Mouse (Mus musculus) liver, embryonic 14.5 days (tissue): ENCODE measurements around the gene Irf2. TPM values are rescaled to one million over a fixed set of nuclear protein-coding genes. Genes with fewer than 3 reads are reported as not detected.

Source experiments
- ATAC-seq: fragments of 200-750 bp; cut with Nextera tagmentation; 2 replicates; pipeline ENCODE4 v1.8.0; 2017; ENCODE audit warnings: moderate number of reproducible peaks, mild to moderate bottlenecking, moderate library complexity; ENCODE audit not compliant: insufficient read depth
- DNase-seq, 3 experiments: peaks; one replicate each; pipeline ENCODE4 v3.0.0-alpha.2; 2012 to 2013; ENCODE audit warnings: low read depth in 3 of 3, low spot score in 3 of 3
- H3K27ac ChIP-seq: fragments of 300-500 bp; sonication (generic); 2 replicates; pipeline ENCODE4 v1.5.1; 2014; ENCODE audit warnings: moderate library complexity, mild to moderate bottlenecking, control low read depth, inconsistent platforms
- H3K27me3 ChIP-seq: fragments of 300-500 bp; sonication (generic); 2 replicates; pipeline ENCODE4 v1.6.1; 2014; ENCODE audit warnings: mild to moderate bottlenecking, low read length, moderate library complexity; ENCODE audit not compliant: control insufficient read depth, insufficient read depth
- H3K36me3 ChIP-seq: fragments of 300-500 bp; sonication (generic); replicated peaks from 2 replicates; pipeline ENCODE4 v1.6.1; 2014; ENCODE audit warnings: low read depth; ENCODE audit not compliant: control insufficient read depth, insufficient read depth
- H3K4me1 ChIP-seq, 2 experiments: fragments of 200-500 bp in 1 of 2; fragments of 300-500 bp in 1 of 2; sonication (generic) in 1 of 2; replicated peaks; 2 replicates each; pipeline ENCODE4 v1.6.1; 2012 to 2014; ENCODE audit warnings: antibody characterized with exemption in 1 of 2, inconsistent platforms in 1 of 2, low read length in 1 of 2; ENCODE audit not compliant: control insufficient read depth in 2 of 2, insufficient read depth in 2 of 2
- H3K4me2 ChIP-seq: fragments of 300-500 bp; sonication (generic); 2 replicates; pipeline ENCODE4 v1.6.1; 2014; ENCODE audit warnings: low read depth, mild to moderate bottlenecking, control low read depth, moderate library complexity
- H3K4me3 ChIP-seq, 2 experiments: fragments of 200-500 bp in 1 of 2; fragments of 300-500 bp in 1 of 2; sonication (generic) in 1 of 2; 2 replicates each; pipeline ENCODE4 v1.5.1; 2012 to 2014; ENCODE audit warnings: low read depth in 2 of 2, low read length in 2 of 2, mild to moderate bottlenecking in 2 of 2, control low read depth in 1 of 2, inconsistent platforms in 1 of 2, moderate library complexity in 1 of 2; ENCODE audit not compliant: insufficient read depth in 1 of 2
- H3K9ac ChIP-seq: fragments of 300-500 bp; sonication (generic); replicated peaks from 2 replicates; pipeline ENCODE4 v1.6.1; 2014; ENCODE audit warnings: mild to moderate bottlenecking, control low read depth, moderate library complexity
- H3K9me3 ChIP-seq: fragments of 300-500 bp; sonication (generic); 2 replicates; pipeline ENCODE4 v1.6.1; 2016; ENCODE audit warnings: low read length, mixed read lengths; ENCODE audit not compliant: control insufficient read depth
- CTCF ChIP-seq: IDR thresholded peaks from 2 replicates; pipeline ENCODE4 v1.5.1; 2016; ENCODE audit warnings: antibody characterized with exemption, low read depth, control low read depth
- EP300 ChIP-seq: IDR thresholded peaks from 2 replicates; pipeline ENCODE4 v1.6.1; 2016; ENCODE audit warnings: antibody characterized with exemption, low read depth
- WGBS: fragments of 180-500 bp; shearing (Covaris S2); extraction: QIAGEN DNeasy Blood & Tissue Kit; methylation state at CpG from one replicate; pipeline ENCODE4 v1.1.7; 2014; ENCODE audit not compliant: insufficient replicate concordance; 5-methylcytosine and 5-hydroxymethylcytosine counted together
- polyA plus RNA-seq, 2 experiments: library from polyadenylated mRNA; depleted of rRNA in 1 of 2; stranded (reverse) in 1 of 2; unstranded in 1 of 2; fragments of >200 nt; fragmentation: Nextera tagmentation in 1 of 2; extraction: Ambion mirVana in 1 of 2; gene quantifications; 2 replicates each; pipeline versions ENCODE4 v1.2.1 to v1.2.3; 2012 to 2014

Irf2 gene
- polyA plus RNA-seq, 2 experiments: 5.8 to 11.8 TPM

DNA sequence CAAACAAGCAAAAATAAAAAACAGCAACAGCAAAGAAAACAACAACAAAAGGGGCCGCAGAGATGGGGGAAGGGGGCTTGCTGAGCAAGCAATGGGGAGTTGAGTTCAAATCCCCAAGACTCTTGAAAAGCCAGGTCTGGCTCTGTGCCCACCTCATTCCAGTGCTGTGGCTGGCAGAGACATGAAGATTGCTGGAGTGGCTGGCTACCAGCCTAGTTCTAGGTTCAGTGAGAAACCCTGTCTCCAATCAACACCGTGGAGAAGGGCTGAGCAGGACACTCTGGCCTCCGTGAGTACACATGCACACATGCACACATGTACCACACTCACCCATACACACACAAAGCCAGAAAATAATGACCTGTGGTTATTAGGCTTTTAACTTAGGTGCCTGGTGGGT lies 1.6 kb upstream of the Irf2 start:
- 35% methylated on average over 3 of the region's 3 CpGs for WGBS
- Histone ChIP-seq H3K9ac (peak overlapping the region; percentile 92), H3K9me3 (peaks cover 4% of the 10 kb centered on the region), H3K4me2 (peak overlapping the region; percentile 91), H3K27me3 (no peaks in the 10 kb centered on the region), H3K36me3 (no peaks in the 10 kb centered on the region), H3K27ac (peak overlapping the region; percentile 62), H3K4me1 (peaks cover 19 to 35% of the 10 kb centered on the region in 2 experiments), H3K4me3 (peak overlapping the region; percentile 8 to 96; a peak in 3 of 4 replicates)
- no peak for ATAC-seq
- DNase-seq: no peak
- TF ChIP-seq CTCF: no peak
- TF ChIP-seq EP300: no peak

DNA sequence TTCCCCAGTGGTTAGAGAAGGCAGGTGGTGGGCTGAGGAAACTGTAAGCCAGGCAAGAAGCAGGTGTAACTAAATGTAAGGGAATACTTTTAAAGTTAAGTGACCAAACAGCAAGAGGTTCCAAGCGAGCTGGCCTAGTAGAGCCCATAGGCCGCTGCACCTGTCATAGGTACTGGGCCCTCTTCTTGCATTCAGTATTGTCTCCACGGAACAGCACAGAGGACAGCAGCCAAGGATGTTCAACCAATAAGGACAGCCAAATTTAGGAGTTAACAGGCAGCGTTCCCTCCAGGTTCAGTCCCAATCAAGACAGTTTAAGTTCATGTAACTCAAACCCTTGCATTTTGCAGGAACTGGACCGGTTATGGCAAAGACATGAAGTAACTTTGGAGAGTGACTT lies 931 bp upstream of the Irf2 start:
- Histone ChIP-seq H3K4me1 (peaks cover 19 to 35% of the 10 kb centered on the region in 2 experiments), H3K27ac (peak overlapping the region; percentile 62; the same call in 1 of the 2 replicates), H3K9ac (peak overlapping the region; percentile 92), H3K9me3 (peaks cover 4% of the 10 kb centered on the region), H3K36me3 (no peaks in the 10 kb centered on the region), H3K27me3 (no peaks in the 10 kb centered on the region), H3K4me3 (peak overlapping the region; percentile 96 to 97), H3K4me2 (peak overlapping the region; percentile 91)
- WGBS: 19% methylated on average over 5 of the region's 5 CpGs
- ATAC-seq (no peak), DNase-seq (no peak)
- TF ChIP-seq EP300: no peak
- TF ChIP-seq CTCF: no peak

DNA sequence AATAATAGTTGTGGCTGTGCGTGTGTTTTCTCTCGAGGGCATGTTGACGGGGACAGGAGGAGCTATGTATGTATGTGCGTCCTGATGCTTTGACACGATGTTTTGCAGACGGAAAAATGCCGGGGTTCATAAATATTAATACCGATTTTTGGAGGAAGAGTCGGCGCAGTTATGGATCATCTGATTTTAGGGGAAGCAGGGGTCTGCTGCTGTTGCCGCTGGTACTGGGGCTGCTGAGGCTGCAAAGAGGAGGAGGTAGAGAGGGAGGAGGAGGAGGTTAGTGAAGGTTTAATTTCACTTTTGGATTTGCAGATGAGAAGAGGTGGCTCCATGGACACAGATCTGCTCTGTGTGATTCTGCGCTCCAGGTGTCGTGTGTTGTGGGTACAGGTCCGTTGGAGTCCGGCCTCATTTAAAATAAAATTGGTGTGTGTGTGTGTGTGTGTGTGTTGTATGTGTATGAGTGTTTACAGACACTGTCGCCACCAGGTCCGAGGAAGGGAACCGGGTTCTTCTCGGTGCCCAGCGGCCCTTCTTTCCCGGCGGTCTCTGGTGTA lies 502 bp downstream of the Irf2 start:
- Histone ChIP-seq H3K27me3 (no peaks in the 10 kb centered on the region), H3K9ac (peak overlapping the region; percentile 92), H3K36me3 (no peaks in the 10 kb centered on the region), H3K4me2 (peak overlapping the region; percentile 91), H3K27ac (peak overlapping the region; percentile 86), H3K4me1 (peaks cover 19 to 35% of the 10 kb centered on the region in 2 experiments), H3K9me3 (peaks cover 4% of the 10 kb centered on the region), H3K4me3 (peak overlapping the region; percentile 96 to 97)
- DNase-seq (no peak), ATAC-seq (0 out of 2 replicates have a peak, but pooled peaks have one; percentile 6)
- WGBS: under 1% methylated on average over 22 of the region's 22 CpGs
- TF ChIP-seq CTCF (no peak), EP300 (no peak)

DNA sequence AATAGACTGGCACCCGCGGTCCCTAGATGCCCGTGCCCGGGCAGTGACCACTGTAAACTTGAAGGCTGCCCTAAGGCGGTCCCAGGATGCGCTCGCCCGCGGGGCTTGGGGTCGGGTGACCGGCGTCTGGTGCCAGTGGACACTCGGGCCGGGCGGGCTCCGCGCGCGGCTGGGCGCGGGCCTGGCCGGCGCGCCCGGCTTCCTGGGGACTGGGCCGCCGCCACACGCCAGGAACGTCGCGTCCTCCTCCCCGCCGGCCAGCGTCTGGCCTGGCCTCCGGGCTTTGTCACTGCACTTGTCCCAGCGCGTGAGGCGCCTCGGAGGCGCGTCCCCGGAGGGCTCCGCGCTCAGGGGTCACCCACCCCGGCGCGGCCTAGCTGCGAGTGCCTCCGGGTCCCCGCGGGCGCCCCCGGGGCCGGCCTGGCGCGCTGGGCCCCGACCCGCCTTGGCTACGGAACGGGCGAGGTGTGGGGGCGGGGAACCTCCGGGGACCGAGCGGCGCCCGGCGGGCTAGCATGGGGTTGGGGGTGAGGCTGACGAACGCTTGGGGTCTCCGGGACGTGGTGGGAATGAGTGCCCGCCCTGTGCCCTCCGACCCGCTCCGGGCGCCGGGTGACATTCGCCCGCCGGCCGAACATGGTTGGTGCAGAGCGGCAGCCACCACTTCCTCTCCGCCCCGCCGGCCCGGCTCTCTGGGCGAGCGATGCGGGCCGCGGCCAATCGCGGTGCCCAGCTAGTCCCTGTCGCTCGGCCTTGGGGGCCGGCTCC lies 1.2 kb downstream of the Irf2 start:
- no peaks in the 10 kb centered on the region for H3K27me3 ChIP-seq
- peak overlapping the region; percentile 86 for H3K27ac ChIP-seq
- no peak for TF ChIP-seq CTCF
- H3K36me3 ChIP-seq: no peaks in the 10 kb centered on the region
- peak overlapping the region; percentile 96 to 97 for H3K4me3 ChIP-seq
- peak overlapping the region; percentile 92 for H3K9ac ChIP-seq
- DNase-seq (peak; percentile 43 to 58 (median 46)), ATAC-seq (peak; percentile 72)
- peak overlapping the region; percentile 91 for H3K4me2 ChIP-seq
- peaks cover 4% of the 10 kb centered on the region for H3K9me3 ChIP-seq
- under 1% methylated on average over 93 of the region's 97 CpGs for WGBS
- H3K4me1 ChIP-seq: peaks cover 19 to 35% of the 10 kb centered on the region in 2 experiments

DNA sequence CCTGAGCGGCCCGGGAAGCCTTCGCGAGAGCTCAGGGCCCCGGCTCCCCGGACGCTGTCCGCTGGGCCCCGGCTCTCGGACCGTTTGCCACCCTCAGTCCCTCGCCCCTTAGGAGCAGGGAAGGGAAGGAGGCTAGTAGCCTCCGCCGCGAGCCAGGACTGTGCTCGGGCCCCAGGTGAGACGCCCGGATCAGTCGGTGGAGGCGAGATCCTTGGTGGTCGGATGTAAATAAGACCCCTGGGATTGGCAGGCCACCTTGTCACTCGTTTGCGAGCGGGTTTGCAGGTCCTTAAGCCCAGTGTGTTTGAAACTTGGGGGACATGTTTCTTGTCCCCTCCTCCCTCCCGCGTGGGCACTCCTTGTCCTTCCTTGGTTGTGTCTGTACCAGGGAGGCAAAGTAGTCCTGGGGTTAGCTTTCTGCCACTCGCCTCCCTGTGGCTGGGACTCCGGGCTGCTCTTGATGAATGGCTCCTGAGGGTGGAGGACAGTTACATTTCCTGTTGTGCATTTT lies 1.8 kb downstream of the Irf2 start:
- Histone ChIP-seq H3K9me3 (peaks cover 4% of the 10 kb centered on the region), H3K9ac (peak overlapping the region; percentile 92), H3K27me3 (no peaks in the 10 kb centered on the region), H3K4me2 (peak overlapping the region; percentile 91), H3K36me3 (no peaks in the 10 kb centered on the region), H3K4me1 (peaks cover 19 to 35% of the 10 kb centered on the region in 2 experiments), H3K27ac (peak overlapping the region; percentile 47), H3K4me3 (peak overlapping the region; percentile 96 to 97)
- TF ChIP-seq EP300: no peak
- no peak for TF ChIP-seq CTCF
- under 1% methylated on average over 28 of the region's 28 CpGs for WGBS
- DNase-seq (no peak), ATAC-seq (no peak)
